Mouse (Mus musculus) bone marrow macrophage, adult 2 months (primary cell): ENCODE measurements around the gene Jtb.

Source experiments
- CTCF ChIP-seq: IDR thresholded peaks from 2 replicates; pipeline ENCODE4 v1.5.1; 2012; ENCODE audit warnings: low read depth, mild to moderate bottlenecking, low read length, moderate library complexity
- POLR2A ChIP-seq: IDR thresholded peaks from 2 replicates; pipeline ENCODE4 v1.6.1; 2012; ENCODE audit warnings: mild to moderate bottlenecking, low read depth, low read length, borderline replicate concordance

DNA sequence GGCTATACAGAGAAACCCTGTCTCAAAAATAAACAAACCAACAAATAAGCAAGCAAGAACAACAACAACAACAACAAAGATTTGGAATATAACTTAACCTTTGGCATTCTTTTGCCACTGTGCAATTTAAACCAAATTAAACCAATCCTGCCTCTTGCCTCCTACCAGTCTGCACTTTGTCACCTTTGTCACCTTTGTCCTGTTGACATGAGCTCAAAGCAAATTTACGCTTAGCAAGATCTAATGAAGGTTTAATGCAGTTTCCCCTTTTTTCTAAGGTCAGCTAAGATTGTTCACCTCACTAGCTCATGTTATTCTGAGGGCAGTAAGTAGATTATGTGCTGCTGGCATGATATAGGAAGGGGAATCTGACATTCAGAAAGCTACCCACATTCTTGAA is 33.8 kb upstream of the Jtb start:
- TF ChIP-seq CTCF = no peak
- no peak for TF ChIP-seq POLR2A
